30 mouse cellular contexts compared by ENCODE assay signal in genomic region chr6:31135580-31135979, GRCm38 (mm10).
DNase-seq lines count a peak whose midpoint lies in the region; ATAC-seq and TF ChIP-seq lines count a peak whose summit lies in the region.
"Had no signal": no experiment of that assay in that cellular context is flagged by ENCODE, and none has a peak within 500 bp of the region (broad histone marks: within the 10 kb centered on the region; RNA-seq: fewer than 3 reads in every experiment).

No protein-coding gene starts in this region.

- no peaks in the 10 kb centered on the region for H3K36me3 ChIP-seq in forebrain, embryonic 14.5 days (ENCODE audit: control insufficient read depth, insufficient read depth, low read length)
- no peaks in the 10 kb centered on the region for H3K36me3 ChIP-seq in forebrain, embryonic 12.5 days (replicated peaks)
- H3K36me3 ChIP-seq in midbrain, embryonic 10.5 days: no peaks in the 10 kb centered on the region
- no peaks in the 10 kb centered on the region for H3K36me3 ChIP-seq in midbrain, embryonic 13.5 days
- H3K36me3 ChIP-seq: embryonic facial prominence, embryonic 10.5 days; embryonic facial prominence, embryonic 13.5 days; heart, embryonic 12.5 days; heart, embryonic 15.5 days; hindbrain, embryonic 10.5 days; hindbrain, embryonic 13.5 days had no signal

- no peaks in the 10 kb centered on the region for H3K27me3 ChIP-seq in forebrain, embryonic 14.5 days (replicated peaks; ENCODE audit: control insufficient read depth, insufficient read depth, low read length)
- H3K27me3 ChIP-seq in forebrain, embryonic 12.5 days: no peaks in the 10 kb centered on the region
- H3K27me3 ChIP-seq in midbrain, embryonic 10.5 days (ENCODE audit: low read depth, poor library complexity, severe bottlenecking): no peaks in the 10 kb centered on the region
- H3K27me3 ChIP-seq in midbrain, embryonic 13.5 days: no peaks in the 10 kb centered on the region
- H3K27me3 ChIP-seq: embryonic facial prominence, embryonic 13.5 days; forebrain, embryonic 13.5 days; heart, embryonic 12.5 days; heart, embryonic 15.5 days; hindbrain, embryonic 13.5 days had no signal

- TF ChIP-seq CTCF in layer of hippocampus, adult 2 months (conservative IDR thresholded peaks at IDR 0.05): no peak
- no peak for TF ChIP-seq CTCF in olfactory bulb, adult 2 months (IDR thresholded peaks at IDR 0.05; ENCODE audit: insufficient read depth, low read depth, low read length)

- WGBS in forebrain, embryonic 14.5 days: 83% methylated on average over 6 of the region's 6 CpGs
- WGBS in forebrain, embryonic 12.5 days: 75% methylated on average over 6 of the region's 6 CpGs
- WGBS in midbrain, embryonic 10.5 days: 79% methylated on average over 6 of the region's 6 CpGs
- 65% methylated on average over 6 of the region's 6 CpGs for WGBS in midbrain, embryonic 13.5 days
- WGBS in olfactory bulb, adult 2 months: 78% methylated on average over 6 of the region's 6 CpGs

- no peak for TF ChIP-seq POLR2A in olfactory bulb, adult 2 months (IDR thresholded peaks at IDR 0.05; ENCODE audit: insufficient read depth, low read depth, low read length)

- H3K4me1 ChIP-seq in forebrain, embryonic 14.5 days (ENCODE audit: control insufficient read depth, insufficient read depth, low read length): no peaks in the 10 kb centered on the region
- no peaks in the 10 kb centered on the region for H3K4me1 ChIP-seq in forebrain, embryonic 12.5 days
- peaks cover 7% of the 10 kb centered on the region for H3K4me1 ChIP-seq in midbrain, embryonic 10.5 days
- no peaks in the 10 kb centered on the region for H3K4me1 ChIP-seq in midbrain, embryonic 13.5 days (replicated peaks)
- H3K4me1 ChIP-seq in olfactory bulb, adult 2 months (ENCODE audit: control insufficient read depth, insufficient read depth, low read length): peaks cover 13% of the 10 kb centered on the region; the same call in 1 of the 2 replicates
- H3K4me1 ChIP-seq: embryonic facial prominence, embryonic 10.5 days; hindbrain, embryonic 13.5 days had no signal

- no peak overlapping the region for H3K4me3 ChIP-seq in forebrain, embryonic 14.5 days (ENCODE audit: low read depth, low read length)
- no peak overlapping the region for H3K4me3 ChIP-seq in forebrain, embryonic 12.5 days (replicated peaks)
- H3K4me3 ChIP-seq in layer of hippocampus, adult 2 months: no peak overlapping the region
- H3K4me3 ChIP-seq in midbrain, embryonic 10.5 days: no peak overlapping the region
- no peak overlapping the region for H3K4me3 ChIP-seq in midbrain, embryonic 13.5 days (replicated peaks)
- H3K4me3 ChIP-seq in olfactory bulb, adult 2 months (ENCODE audit: insufficient read depth, low read depth, low read length): no peak overlapping the region
- H3K4me3 ChIP-seq: embryonic facial prominence, embryonic 10.5 days; embryonic facial prominence, embryonic 13.5 days; erythroblast, embryonic 14.5 days; forebrain, embryonic 13.5 days; heart, adult 2 months; heart, embryonic 12.5 days; heart, embryonic 15.5 days; hindbrain, embryonic 10.5 days; hindbrain, embryonic 13.5 days had no signal

- peak overlapping the region; percentile 21; the same call in 1 of the 2 replicates for H3K9ac ChIP-seq in forebrain, embryonic 14.5 days (ENCODE audit: low read length)
- no peak overlapping the region for H3K9ac ChIP-seq in forebrain, embryonic 12.5 days
- no peak overlapping the region for H3K9ac ChIP-seq in midbrain, embryonic 13.5 days (replicated peaks)
- H3K9ac ChIP-seq: embryonic facial prominence, embryonic 13.5 days; forebrain, embryonic 13.5 days; forebrain, postnatal 0 days; heart, embryonic 12.5 days; heart, embryonic 15.5 days; hindbrain, embryonic 13.5 days had no signal

- ATAC-seq in forebrain, embryonic 14.5 days: no peak
- ATAC-seq in forebrain, embryonic 12.5 days (ENCODE audit: low FRiP score): no peak
- no peak for ATAC-seq in midbrain, embryonic 13.5 days
- ATAC-seq: activated CD4-positive, CD25-positive, alpha-beta regulatory T cell, adult 4 months; forebrain, embryonic 13.5 days; forebrain, postnatal 0 days; hindbrain, embryonic 16.5 days had no signal

- no peak for DNase-seq in forebrain, embryonic 14.5 days (ENCODE audit: low spot score)
- DNase-seq in layer of hippocampus, adult 2 months (ENCODE audit: low spot score in 2 of 2): no peak
- no peak for DNase-seq in layer of hippocampus, postnatal 14 days (ENCODE audit: low spot score in 2 of 2)
- DNase-seq in midbrain, embryonic 10.5 days (ENCODE audit: low spot score): no peak
- DNase-seq in kidney, postnatal 25 days: no peak
- DNase-seq: adrenal gland, adult 8-10 months; adrenal gland, postnatal 25 days; cerebellum, adult 11-12 months; cerebellum, adult 8-10 months; cerebellum, postnatal 10 days; cerebellum, postnatal 36 days; embryo, embryonic 11 days; forebrain, postnatal 0 days; gastrocnemius, postnatal 25 days; heart, adult 2 months; heart, postnatal 10 days; heart, postnatal 36 days had no signal

- no peak overlapping the region for H3K4me2 ChIP-seq in forebrain, embryonic 14.5 days (ENCODE audit: low read length)
- H3K4me2 ChIP-seq in forebrain, embryonic 12.5 days: no peak overlapping the region
- no peak overlapping the region for H3K4me2 ChIP-seq in midbrain, embryonic 13.5 days (replicated peaks)
- H3K4me2 ChIP-seq: embryonic facial prominence, embryonic 13.5 days; forebrain, embryonic 13.5 days; heart, embryonic 12.5 days; heart, embryonic 15.5 days; hindbrain, embryonic 13.5 days had no signal

- H3K27ac ChIP-seq in forebrain, embryonic 14.5 days (ENCODE audit: low read depth, low read length): no peak overlapping the region
- H3K27ac ChIP-seq in forebrain, embryonic 12.5 days: no peak overlapping the region
- peak overlapping the region; percentile 76 for H3K27ac ChIP-seq in layer of hippocampus, adult 2 months
- H3K27ac ChIP-seq in midbrain, embryonic 10.5 days (replicated peaks): peak overlapping the region; percentile 6; the same call in 1 of the 2 replicates
- no peak overlapping the region for H3K27ac ChIP-seq in midbrain, embryonic 13.5 days
- H3K27ac ChIP-seq in olfactory bulb, adult 2 months (ENCODE audit: insufficient read depth, low read depth, low read length): 0 out of 2 replicates have a peak overlapping the region, but pooled peaks have one; percentile 8
- H3K27ac ChIP-seq: embryonic facial prominence, embryonic 10.5 days; embryonic facial prominence, embryonic 13.5 days; forebrain, embryonic 13.5 days; heart, adult 2 months; heart, embryonic 15.5 days; hindbrain, embryonic 10.5 days; hindbrain, embryonic 13.5 days had no signal

- H3K9me3 ChIP-seq in forebrain, embryonic 14.5 days (replicated peaks; ENCODE audit: control insufficient read depth, low read length): peaks cover 3% of the 10 kb centered on the region; the same call in 1 of the 2 replicates
- H3K9me3 ChIP-seq in forebrain, embryonic 12.5 days: 0 out of 2 replicates have a peak, but pooled peaks cover 5% of the 10 kb centered on the region
- H3K9me3 ChIP-seq in midbrain, embryonic 10.5 days (replicated peaks): peaks cover 6% of the 10 kb centered on the region
- no peaks in the 10 kb centered on the region for H3K9me3 ChIP-seq in midbrain, embryonic 13.5 days
- H3K9me3 ChIP-seq: heart, embryonic 12.5 days; heart, embryonic 15.5 days had no signal

Comparison
In these comparisons a context has a peak if more than half of its experiments do, and no peak if none do; other contexts are left out.
1. H3K27ac ChIP-seq: peak in layer of hippocampus, adult 2 months (single experiment), midbrain, embryonic 10.5 days (single experiment) and olfactory bulb, adult 2 months (single experiment); none in forebrain, embryonic 14.5 days (single experiment), forebrain, embryonic 12.5 days (single experiment) and midbrain, embryonic 13.5 days (single experiment).